Mouse (Mus musculus) megakaryocyte, adult 5-6 weeks (primary cell): ENCODE data around the gene Inpp5a. TPM values are rescaled to one million over a fixed set of nuclear protein-coding genes. Genes with fewer than 3 reads are reported as not detected.

Experiments used
- ATAC-seq: 2 replicates; pipeline ENCODE4 v1.8.0; 2016; ENCODE audit warnings: mild to moderate bottlenecking, inconsistent platforms; ENCODE audit not compliant: poor library complexity, severe bottlenecking
- total RNA-seq, 2 experiments: library from RNA; stranded (forward) in 1 of 2; stranded (reverse) in 1 of 2; fragments of 153-499, 151-499 nt in 1 of 2; fragments of 221-1000, 200-1000 nt in 1 of 2; gene quantifications; 2 replicates each; pipeline versions ENCODE4 v1.2.3 to v1.2.4; 2015 to 2017

Inpp5a gene
- total RNA-seq, 2 experiments from 2014 or later = 7.6 to 11.4 TPM

- no peak for ATAC-seq
These were observed 19.3 kb upstream of the Inpp5a start for GRCm38 (mm10) chr7:139369501-139370088.

DNA sequence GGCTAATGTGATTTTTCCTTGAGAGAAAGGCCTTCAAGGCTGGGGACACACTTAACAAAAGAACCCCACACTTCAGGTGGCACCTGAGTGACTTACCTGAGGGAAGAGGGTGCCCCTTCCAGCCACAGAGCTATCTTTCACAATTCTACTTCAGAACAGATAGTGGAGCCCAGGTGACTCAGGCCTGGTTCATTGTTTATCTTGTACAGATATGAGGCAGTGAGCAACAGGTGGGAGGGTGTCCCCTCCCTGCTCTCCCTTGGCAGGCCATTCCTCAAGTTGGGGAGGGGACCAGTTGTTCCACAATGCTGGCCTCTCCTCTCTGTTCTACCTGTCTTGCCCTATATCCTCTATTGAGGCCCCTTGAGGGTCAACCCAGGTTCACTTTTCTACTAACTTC lies 17.5 kb upstream of the Inpp5a start:
- no peak for ATAC-seq

DNA sequence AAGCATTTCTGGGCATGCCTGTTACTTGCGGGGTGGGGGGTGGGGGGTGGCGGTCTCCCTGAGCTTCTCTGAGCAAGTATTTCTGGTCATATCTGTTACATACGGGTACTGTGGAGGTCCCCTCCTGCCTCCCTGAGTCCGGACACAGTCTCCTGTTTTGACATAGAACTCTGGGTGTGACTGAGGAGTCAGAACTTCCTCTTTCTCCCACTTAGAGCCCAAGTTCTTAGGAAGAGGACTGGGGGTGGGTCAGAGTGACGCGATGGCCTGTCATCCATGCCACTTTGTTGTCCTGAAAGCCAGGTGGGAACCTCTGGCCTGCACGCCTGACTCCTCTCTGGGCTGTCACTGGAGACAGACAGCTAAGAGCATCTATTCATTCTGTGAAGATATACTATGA lies 11.5 kb upstream of the Inpp5a start:
- ATAC-seq = peak; percentile 96

DNA sequence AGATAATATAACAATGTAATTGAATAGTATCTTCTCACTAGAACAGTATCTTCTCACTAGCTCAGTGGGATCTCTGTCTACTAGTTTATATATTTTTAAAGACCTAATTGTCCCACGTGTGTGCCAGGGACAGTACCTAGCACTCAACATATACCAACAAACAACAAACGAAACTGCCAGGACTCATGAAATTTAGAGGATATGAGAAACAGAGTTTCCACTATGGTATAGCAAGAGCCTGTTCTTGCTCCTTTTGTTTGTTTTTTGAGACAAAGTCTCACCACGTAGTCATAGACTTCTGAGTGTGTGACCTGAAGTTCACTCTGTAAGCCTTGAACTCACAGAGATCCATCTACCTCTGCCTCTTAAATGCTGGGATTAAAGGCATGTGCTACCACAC lies 10.6 kb upstream of the Inpp5a start:
- ATAC-seq = no peak

DNA sequence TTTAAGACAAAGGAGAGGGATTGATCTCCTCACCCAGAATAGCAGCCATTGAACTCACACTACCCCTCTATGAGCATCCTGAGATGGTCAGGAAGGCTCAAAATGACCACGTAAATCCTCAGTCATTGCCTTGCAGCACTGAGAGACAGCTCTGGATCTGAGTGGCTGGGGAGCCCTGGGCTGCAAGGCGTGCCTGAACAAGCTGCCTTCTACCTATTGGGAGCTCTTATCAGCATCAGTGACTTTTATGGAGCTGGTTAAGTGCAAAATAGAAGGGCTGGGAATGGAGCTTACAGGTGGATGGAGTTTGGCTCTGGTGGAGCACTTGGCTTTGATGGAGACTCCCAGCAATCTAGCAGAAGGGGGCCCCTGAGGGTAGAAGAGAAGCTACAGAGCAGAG lies 9.2 kb upstream of the Inpp5a start:
- ATAC-seq = no peak

DNA sequence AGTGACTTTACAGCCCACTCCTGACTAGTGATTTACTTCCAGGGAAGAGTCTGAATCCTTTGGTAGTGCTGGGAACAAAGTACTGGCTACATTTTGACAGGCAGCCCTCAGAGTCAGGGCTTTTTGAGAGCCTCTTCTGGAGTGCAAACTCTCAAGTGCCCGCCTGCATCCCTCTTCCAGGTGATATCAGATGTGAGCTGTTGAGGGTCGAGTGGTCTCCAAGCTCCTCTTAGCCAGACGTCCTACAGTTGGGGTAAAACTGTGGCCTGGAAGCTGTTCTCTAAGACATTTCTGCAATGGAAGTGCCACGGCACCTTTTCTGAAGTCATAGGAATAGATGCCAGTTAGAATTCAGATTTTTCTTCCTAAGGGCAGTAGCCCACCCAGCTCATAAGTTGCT lies 8.7 kb upstream of the Inpp5a start:
- no peak for ATAC-seq

DNA sequence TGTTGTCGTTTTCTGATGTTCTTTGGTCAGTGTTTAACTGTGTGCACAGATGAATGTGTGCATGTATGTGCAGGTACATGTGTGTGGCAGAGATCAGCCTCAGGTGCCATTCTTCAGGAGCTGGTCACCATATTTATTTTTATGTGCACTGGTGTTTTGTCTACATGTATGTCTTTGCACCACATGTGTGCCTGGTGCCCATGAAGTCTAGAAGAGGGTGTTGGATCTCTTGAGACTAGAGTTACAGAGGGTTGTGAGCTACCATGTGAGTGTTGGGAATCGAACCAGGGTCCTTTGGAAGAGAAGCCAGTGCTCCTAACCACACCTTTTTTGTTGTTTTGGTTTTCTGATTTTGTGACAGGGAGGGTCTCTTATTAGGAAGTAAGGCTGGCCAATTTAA lies 7.0 kb upstream of the Inpp5a start:
- ATAC-seq = no peak

DNA sequence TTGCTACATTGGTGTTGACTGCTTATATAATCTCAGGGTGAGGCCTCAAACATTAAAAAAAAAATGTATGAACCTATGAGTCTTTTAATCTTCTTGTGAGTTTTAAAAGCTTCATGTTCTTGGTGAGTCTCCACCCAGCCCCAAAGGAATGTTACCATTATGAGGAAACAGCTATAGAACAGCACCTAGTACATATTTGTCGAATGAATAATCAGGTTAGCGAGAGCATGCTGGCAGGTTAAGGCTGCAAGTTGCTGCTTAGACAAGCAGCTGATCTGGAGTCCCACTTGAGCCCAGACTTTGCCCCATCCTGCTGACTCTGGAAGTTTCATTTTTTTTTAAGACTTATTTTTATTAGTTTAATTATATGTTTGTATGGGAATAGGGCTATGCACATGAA lies 6.1 kb upstream of the Inpp5a start:
- no peak for ATAC-seq

- no peak for ATAC-seq
These were observed 4.4 kb upstream of the Inpp5a start for GRCm38 (mm10) chr7:139384500-139384899.

DNA sequence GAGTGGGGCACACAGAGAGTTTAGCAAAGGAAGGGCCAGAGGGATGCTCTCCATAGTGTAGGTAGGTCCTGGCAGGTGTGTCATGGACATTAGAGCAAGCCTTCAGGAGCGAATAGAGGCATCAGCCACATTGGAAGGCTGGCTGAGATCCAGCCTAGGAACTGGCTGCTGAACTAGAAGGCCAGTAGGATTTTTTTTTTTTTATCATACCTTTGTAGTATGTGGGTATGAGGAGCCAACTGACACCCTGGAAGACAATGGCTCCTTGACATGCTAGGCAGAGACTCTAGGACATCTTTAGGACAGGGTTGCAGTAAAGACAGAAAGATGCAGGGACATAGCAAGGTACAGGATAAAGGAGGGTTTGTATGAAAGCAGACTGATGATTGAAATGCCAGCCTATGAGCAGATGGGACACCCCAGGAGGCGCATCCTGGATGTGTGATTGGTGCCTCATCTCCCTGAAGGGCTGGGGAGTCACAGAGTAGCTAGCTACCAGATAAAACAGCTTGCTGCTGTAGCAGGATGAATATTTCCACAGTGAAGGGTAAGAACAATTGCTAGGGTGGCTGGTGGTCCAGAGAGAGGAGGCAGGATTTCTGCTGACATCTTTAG lies 3.9 kb upstream of the Inpp5a start:
- ATAC-seq = no peak

- no peak for ATAC-seq
These were observed 1.8 kb upstream of the Inpp5a start for GRCm38 (mm10) chr7:139386933-139387690.

- ATAC-seq = peak; percentile 61
These were observed 814 bp upstream of the Inpp5a start for GRCm38 (mm10) chr7:139387921-139388669.

- ATAC-seq = 0 out of 2 replicates have a peak, but pooled peaks have one; percentile 11
These were observed 378 bp downstream of the Inpp5a start for GRCm38 (mm10) chr7:139389213-139389761.

DNA sequence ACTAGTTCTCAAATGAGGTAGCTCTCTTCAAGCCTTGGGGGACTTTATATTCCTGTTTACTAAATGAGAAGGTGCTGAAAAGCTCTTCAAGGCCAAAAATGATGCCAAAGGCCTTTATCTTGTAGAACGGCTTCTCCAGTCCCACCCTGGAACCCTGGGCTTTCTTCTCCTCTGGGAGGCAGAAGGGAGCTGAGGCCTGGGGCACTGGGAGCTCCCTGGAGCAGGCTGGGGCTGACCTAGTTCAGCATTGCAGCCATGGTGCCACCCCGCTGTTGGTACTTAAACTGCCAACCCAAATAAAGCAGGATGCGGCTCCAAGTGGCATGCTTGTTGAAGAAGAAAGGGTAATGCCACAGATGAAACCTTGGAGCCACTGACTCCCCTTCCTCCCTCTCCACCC lies 1.5 kb downstream of the Inpp5a start:
- ATAC-seq = no peak

GRCm38 (mm10) chr7:139390926-139391325 lies 2.0 kb downstream of the Inpp5a start:
- no peak for ATAC-seq

DNA sequence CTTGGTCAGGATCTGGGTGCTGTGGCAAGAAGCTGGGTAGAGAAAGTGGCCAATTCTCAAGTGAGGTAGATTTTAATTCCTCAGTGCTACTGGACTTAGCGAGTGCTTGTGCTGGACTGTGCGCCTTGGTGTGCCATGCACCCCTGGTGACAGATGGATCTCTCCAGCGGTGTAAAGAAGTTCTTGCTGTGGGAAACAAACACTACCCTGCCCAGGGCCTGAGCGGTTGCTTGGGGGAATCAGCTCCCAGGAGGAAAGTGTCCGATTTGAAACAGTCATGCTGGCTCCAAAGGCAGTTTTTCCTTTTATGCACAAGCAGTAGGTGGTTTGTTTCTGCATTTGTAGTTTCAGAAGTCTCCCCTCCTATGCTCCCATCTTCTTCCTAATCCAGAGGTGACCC lies 2.8 kb downstream of the Inpp5a start:
- no peak for ATAC-seq

- ATAC-seq = no peak
These were observed 3.2 kb downstream of the Inpp5a start for GRCm38 (mm10) chr7:139392106-139392505.

- ATAC-seq = no peak
These were observed 3.9 kb downstream of the Inpp5a start for GRCm38 (mm10) chr7:139392691-139393235.

- ATAC-seq = peak; percentile 16
These were observed 8.6 kb downstream of the Inpp5a start for GRCm38 (mm10) chr7:139397521-139397920.

GRCm38 (mm10) chr7:139398111-139398510 lies 9.2 kb downstream of the Inpp5a start:
- ATAC-seq = no peak

- ATAC-seq = no peak
These were observed 9.7 kb downstream of the Inpp5a start for GRCm38 (mm10) chr7:139398530-139399021.
